Mouse (Mus musculus): ENCODE data around the gene Wrnip1. TPM values are rescaled to one million over a fixed set of nuclear protein-coding genes. Genes with fewer than 3 reads are reported as not detected.

Wrnip1 gene
- polyA plus RNA-seq, 1 experiment from 2014 or later, result 15.6 TPM

DNA sequence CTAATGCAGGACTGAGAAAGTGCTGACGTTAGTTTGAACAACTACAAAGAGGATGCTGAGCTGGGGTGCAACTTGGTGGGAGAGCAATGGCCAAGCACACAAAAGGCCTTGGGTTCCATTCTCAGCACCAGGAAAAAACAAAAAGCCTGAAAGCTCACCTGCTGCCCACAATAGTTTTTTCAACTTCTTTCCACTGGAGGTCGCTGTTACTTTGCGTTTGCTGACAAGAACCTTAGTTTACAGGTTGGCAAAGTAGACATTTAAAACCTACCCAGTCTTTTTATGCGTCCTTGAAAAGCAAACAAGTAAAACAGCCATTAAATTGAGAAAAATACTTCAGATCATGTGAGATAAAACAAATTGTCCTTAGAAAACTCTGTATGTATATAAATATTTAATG lies 33.7 kb upstream of the Wrnip1 start:
- ATAC-seq, result no peak
- peak; percentile 72 for TF ChIP-seq CTCF (IDR thresholded peaks at IDR 0.05; ENCODE audit: low read depth)
- 16% methylated on average over 4 of the region's 4 CpGs for WGBS

DNA sequence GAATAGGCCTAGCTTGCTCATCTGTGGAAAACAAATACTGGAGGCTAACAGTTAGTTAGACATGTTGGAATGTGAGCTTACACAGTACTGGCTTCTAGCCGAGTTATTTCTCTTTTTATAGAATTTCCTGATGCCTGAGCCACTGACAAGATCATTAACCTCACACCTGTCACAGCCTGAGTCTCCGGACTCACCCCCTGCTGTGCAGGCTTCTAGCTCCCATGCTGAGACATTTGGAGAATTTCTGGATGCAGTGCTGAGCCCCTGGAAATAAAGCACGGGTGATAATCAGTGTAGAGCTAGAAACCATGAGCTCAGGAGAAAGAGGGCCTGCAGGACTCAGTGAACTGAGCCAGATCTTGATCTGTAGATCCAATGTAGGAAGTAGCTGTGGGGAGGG lies 31.9 kb upstream of the Wrnip1 start:
- 33% methylated on average over 3 of the region's 3 CpGs for WGBS

More for the DNA sequence above, 33.7 kb upstream of the Wrnip1 start:
- H3K9me3 ChIP-seq (ENCODE audit: control insufficient read depth), result no peaks in the 10 kb centered on the region
- H3K9ac ChIP-seq (ENCODE audit: low read depth, low read length), result no peak overlapping the region
- H3K4me2 ChIP-seq (replicated peaks; ENCODE audit: low read depth), result no peak overlapping the region
- no peaks in the 10 kb centered on the region for H3K36me3 ChIP-seq (ENCODE audit: control insufficient read depth, insufficient read depth)
- no peak overlapping the region for H3K4me3 ChIP-seq (ENCODE audit: low read depth, low read length)
- H3K27ac ChIP-seq (ENCODE audit: low read depth, low read length), result no peak overlapping the region
- H3K27me3 ChIP-seq (replicated peaks; ENCODE audit: control insufficient read depth, insufficient read depth, low read length), result no peaks in the 10 kb centered on the region
- H3K4me1 ChIP-seq (replicated peaks; ENCODE audit: control insufficient read depth, insufficient read depth, low read length), result no peaks in the 10 kb centered on the region

DNA sequence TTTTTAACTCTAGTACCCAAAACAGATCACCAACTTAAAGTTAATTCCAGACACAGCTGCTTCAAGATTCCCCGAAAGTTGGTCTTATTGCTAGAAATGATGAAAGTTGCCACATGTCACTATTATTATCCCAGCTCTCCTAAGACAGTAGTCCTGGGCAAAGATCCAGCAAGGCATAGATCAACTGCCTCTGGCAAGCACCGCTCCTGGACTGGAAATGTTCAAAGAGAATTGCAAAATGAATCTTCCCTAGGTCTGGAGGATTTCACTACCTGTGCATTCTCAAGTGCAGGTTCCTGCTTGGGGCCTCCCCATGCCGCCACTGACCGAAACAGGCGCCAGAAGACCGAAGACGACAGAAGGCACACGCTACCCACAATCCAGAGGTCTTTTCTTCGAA lies 25.9 kb upstream of the Wrnip1 start:
- Histone ChIP-seq H3K4me2 (replicated peaks; ENCODE audit: low read depth) (no peak overlapping the region), H3K9me3 (ENCODE audit: control insufficient read depth) (no peaks in the 10 kb centered on the region), H3K4me1 (replicated peaks; ENCODE audit: control insufficient read depth, insufficient read depth, low read length) (no peaks in the 10 kb centered on the region), H3K27me3 (replicated peaks; ENCODE audit: control insufficient read depth, insufficient read depth, low read length) (no peaks in the 10 kb centered on the region), H3K4me3 (ENCODE audit: low read depth, low read length) (no peak overlapping the region), H3K9ac (ENCODE audit: low read depth, low read length) (no peak overlapping the region), H3K36me3 (ENCODE audit: control insufficient read depth, insufficient read depth) (no peaks in the 10 kb centered on the region), H3K27ac (ENCODE audit: low read depth, low read length) (no peak overlapping the region)
- WGBS, result 84% methylated on average over 9 of the region's 9 CpGs
- ATAC-seq, result no peak
- no peak for TF ChIP-seq CTCF (IDR thresholded peaks at IDR 0.05; ENCODE audit: low read depth)

More for the DNA sequence above, 31.9 kb upstream of the Wrnip1 start:
- no peaks in the 10 kb centered on the region for H3K9me3 ChIP-seq (ENCODE audit: control insufficient read depth)
- H3K9ac ChIP-seq (ENCODE audit: low read depth, low read length), result no peak overlapping the region
- no peak overlapping the region for H3K4me3 ChIP-seq (ENCODE audit: low read depth, low read length)
- no peak for ATAC-seq
- TF ChIP-seq CTCF (IDR thresholded peaks at IDR 0.05; ENCODE audit: low read depth), result no peak
- H3K27me3 ChIP-seq (replicated peaks; ENCODE audit: control insufficient read depth, insufficient read depth, low read length), result no peaks in the 10 kb centered on the region
- H3K36me3 ChIP-seq (ENCODE audit: control insufficient read depth, insufficient read depth), result no peaks in the 10 kb centered on the region
- H3K4me2 ChIP-seq (replicated peaks; ENCODE audit: low read depth), result no peak overlapping the region
- no peak overlapping the region for H3K27ac ChIP-seq (ENCODE audit: low read depth, low read length)
- no peaks in the 10 kb centered on the region for H3K4me1 ChIP-seq (replicated peaks; ENCODE audit: control insufficient read depth, insufficient read depth, low read length)

DNA sequence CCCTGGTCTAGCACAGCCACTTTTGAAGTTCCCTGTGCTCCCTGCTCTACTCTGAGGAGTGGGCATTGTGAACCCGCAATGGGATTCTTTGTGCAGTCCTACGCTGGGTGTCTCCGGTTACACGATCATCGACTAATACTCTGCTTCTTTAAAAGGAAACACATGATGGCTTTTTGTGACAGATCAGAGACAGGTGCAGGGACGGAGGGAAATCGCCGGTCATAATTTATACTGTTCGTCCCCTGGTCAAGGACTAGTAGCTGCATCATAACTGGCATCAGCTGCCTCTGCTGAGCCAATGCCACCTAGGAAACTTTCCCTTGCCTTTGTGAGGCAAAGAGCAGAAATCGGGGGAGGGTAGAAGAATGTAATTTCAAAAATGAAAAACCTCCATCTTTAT lies 25.5 kb upstream of the Wrnip1 start:
- TF ChIP-seq CTCF (IDR thresholded peaks at IDR 0.05; ENCODE audit: low read depth), result no peak
- Histone ChIP-seq H3K4me3 (ENCODE audit: low read depth, low read length) (no peak overlapping the region), H3K9me3 (ENCODE audit: control insufficient read depth) (no peaks in the 10 kb centered on the region), H3K4me2 (replicated peaks; ENCODE audit: low read depth) (no peak overlapping the region), H3K4me1 (replicated peaks; ENCODE audit: control insufficient read depth, insufficient read depth, low read length) (no peaks in the 10 kb centered on the region), H3K27ac (ENCODE audit: low read depth, low read length) (no peak overlapping the region), H3K9ac (ENCODE audit: low read depth, low read length) (no peak overlapping the region), H3K36me3 (ENCODE audit: control insufficient read depth, insufficient read depth) (no peaks in the 10 kb centered on the region), H3K27me3 (replicated peaks; ENCODE audit: control insufficient read depth, insufficient read depth, low read length) (no peaks in the 10 kb centered on the region)
- 91% methylated on average over 10 of the region's 10 CpGs for WGBS
- no peak for ATAC-seq

DNA sequence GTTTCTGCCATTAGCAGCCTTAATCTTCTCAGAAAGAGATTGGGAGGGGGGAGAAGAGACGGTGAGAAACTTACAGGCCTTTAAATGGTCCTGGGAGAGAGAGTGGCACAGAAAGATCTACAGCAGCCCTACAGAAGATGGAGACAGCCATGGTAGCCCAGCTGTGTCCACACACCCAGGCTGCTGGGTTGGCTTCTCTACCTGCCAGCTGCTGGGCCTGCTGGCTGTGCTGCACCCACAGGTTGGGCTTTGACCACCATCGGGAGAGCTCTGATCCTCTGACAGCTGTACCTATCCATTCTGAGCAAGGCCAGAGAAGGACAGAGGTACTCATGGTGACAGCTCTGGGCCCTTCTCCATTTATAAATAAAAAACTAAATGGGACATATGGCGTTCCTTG lies 23.0 kb upstream of the Wrnip1 start:
- Histone ChIP-seq H3K4me2 (replicated peaks; ENCODE audit: low read depth) (no peak overlapping the region), H3K36me3 (ENCODE audit: control insufficient read depth, insufficient read depth) (no peaks in the 10 kb centered on the region), H3K4me1 (replicated peaks; ENCODE audit: control insufficient read depth, insufficient read depth, low read length) (no peaks in the 10 kb centered on the region), H3K4me3 (ENCODE audit: low read depth, low read length) (no peak overlapping the region), H3K27me3 (replicated peaks; ENCODE audit: control insufficient read depth, insufficient read depth, low read length) (no peaks in the 10 kb centered on the region), H3K9me3 (ENCODE audit: control insufficient read depth) (no peaks in the 10 kb centered on the region), H3K27ac (ENCODE audit: low read depth, low read length) (no peak overlapping the region), H3K9ac (ENCODE audit: low read depth, low read length) (no peak overlapping the region)
- TF ChIP-seq CTCF (IDR thresholded peaks at IDR 0.05; ENCODE audit: low read depth), result no peak
- 68% methylated on average over 3 of the region's 3 CpGs for WGBS
- ATAC-seq, result no peak

DNA sequence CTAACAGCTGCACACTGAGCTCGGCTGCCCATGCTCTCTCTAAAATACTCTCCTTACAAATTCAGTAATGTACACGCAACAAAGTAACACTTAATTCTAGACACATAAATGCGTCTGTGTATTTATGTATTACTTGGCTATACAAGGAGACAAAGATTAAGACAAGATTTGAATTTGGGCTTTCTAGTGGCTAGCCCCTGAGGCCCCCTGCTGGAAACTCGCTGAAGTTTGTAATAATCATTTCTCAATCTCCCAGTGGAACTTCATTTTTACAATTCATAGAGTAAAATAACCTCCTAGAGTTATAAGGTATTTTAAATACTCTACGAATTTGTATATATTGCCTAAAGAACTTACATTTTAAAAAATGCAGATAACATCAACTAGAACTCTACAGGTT lies 18.8 kb upstream of the Wrnip1 start:
- Histone ChIP-seq H3K27me3 (replicated peaks; ENCODE audit: control insufficient read depth, insufficient read depth, low read length) (no peaks in the 10 kb centered on the region), H3K9ac (ENCODE audit: low read depth, low read length) (no peak overlapping the region), H3K4me2 (replicated peaks; ENCODE audit: low read depth) (no peak overlapping the region), H3K4me1 (replicated peaks; ENCODE audit: control insufficient read depth, insufficient read depth, low read length) (no peaks in the 10 kb centered on the region), H3K36me3 (ENCODE audit: control insufficient read depth, insufficient read depth) (no peaks in the 10 kb centered on the region), H3K4me3 (ENCODE audit: low read depth, low read length) (no peak overlapping the region), H3K27ac (ENCODE audit: low read depth, low read length) (no peak overlapping the region), H3K9me3 (ENCODE audit: control insufficient read depth) (no peaks in the 10 kb centered on the region)
- WGBS, result 59% methylated on average over 5 of the region's 5 CpGs
- no peak for ATAC-seq
- peak; percentile 52 for TF ChIP-seq CTCF (IDR thresholded peaks at IDR 0.05; ENCODE audit: low read depth)

DNA sequence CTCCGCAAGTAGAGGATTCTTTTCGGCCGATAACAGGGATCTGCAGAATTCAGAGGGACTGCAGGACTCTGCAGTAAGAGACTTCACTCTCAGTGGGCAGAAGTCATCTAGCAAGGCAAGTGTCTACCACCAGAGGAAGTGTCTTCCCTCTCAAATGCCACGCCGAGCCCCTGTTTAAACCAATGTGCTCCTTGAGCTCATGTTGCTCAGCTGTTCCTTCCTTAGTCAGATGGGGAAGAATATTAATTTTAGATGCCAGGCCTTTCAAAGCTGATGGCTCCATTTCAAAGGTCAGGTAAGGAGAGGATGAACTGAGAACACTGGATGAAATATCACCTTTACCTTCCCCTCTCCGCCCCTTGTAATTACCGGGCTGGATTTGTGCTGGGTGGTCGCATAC lies 18.0 kb upstream of the Wrnip1 start, which contains the start of gene Mylk4:
Gene Mylk4, minus strand, starts transcription at position 139 of the 400 bp plus-strand sequence.
- Histone ChIP-seq H3K36me3 (ENCODE audit: control insufficient read depth, insufficient read depth) (no peaks in the 10 kb centered on the region), H3K9me3 (ENCODE audit: control insufficient read depth) (no peaks in the 10 kb centered on the region), H3K27ac (ENCODE audit: low read depth, low read length) (no peak within 1 kb of the TSS), H3K27me3 (replicated peaks; ENCODE audit: control insufficient read depth, insufficient read depth, low read length) (no peaks in the 10 kb centered on the region), H3K4me2 (replicated peaks; ENCODE audit: low read depth) (no peak within 1 kb of the TSS), H3K4me1 (replicated peaks; ENCODE audit: control insufficient read depth, insufficient read depth, low read length) (no peaks in the 10 kb centered on the region), H3K4me3 (ENCODE audit: low read depth, low read length) (no peak within 1 kb of the TSS), H3K9ac (ENCODE audit: low read depth, low read length) (no peak within 1 kb of the TSS)
- no peak for ATAC-seq
- no peak for TF ChIP-seq CTCF (IDR thresholded peaks at IDR 0.05; ENCODE audit: low read depth)
- 80% methylated on average over 8 of the region's 8 CpGs for WGBS

All from intestine, postnatal 0 days (tissue).